13 mouse cellular contexts compared by ENCODE assay signal in genomic region chr10:3236638-3237270, GRCm38 (mm10). TPM values are rescaled to one million over a fixed set of nuclear protein-coding genes. Genes with fewer than 3 reads are reported as not detected.
A peak's percentile ranks its signal among the peaks of the same experiment; 100 is the strongest.
DNase-seq lines count a peak whose midpoint lies in the region; ATAC-seq lines count a peak whose summit lies in the region.
"Had no signal": no experiment of that assay in that cellular context is flagged by ENCODE, and none has a peak within 500 bp of the region (broad histone marks: within the 10 kb centered on the region; RNA-seq: fewer than 3 reads in every experiment).

No protein-coding gene starts in this region.

- peak; percentile 15 for DNase-seq in thymus, postnatal 14 days
- no peak for DNase-seq in thymus, adult 18-20 months
- DNase-seq in adrenal gland, adult 2 months = peak; percentile 81
- peak; percentile 6 to 14 for DNase-seq in heart, postnatal 36 days
- no peak for DNase-seq in frontal cortex, postnatal 10 days (ENCODE audit: low spot score in 2 of 2)
- no peak for DNase-seq in left cerebral cortex, postnatal 4 days
- no peak for DNase-seq in right cerebral cortex, postnatal 10 days (ENCODE audit: low spot score in 2 of 2)
- DNase-seq: cerebellum, adult 9-11 months had no signal

- 0 out of 2 replicates have a peak, but pooled peaks have one; percentile 35 for ATAC-seq in monocyte, adult 5-6 weeks (replicated peaks; ENCODE audit: insufficient number of reproducible peaks, low FRiP score, low TSS enrichment, poor library complexity, severe bottlenecking)

- intact Hi-C loops in heart, postnatal 36 days (cut with DNase I) = no loop called here
- intact Hi-C loops in left cerebral cortex, postnatal 4 days (cut with DNase I) = no loop called here

RNA-seq across cellular contexts. Expression of gene H60c, which starts 30.8 kb away (rescaled TPM):
- total RNA-seq in adrenal gland, adult 2 months (2021) = not detected
- polyA plus RNA-seq in adrenal gland, adult 2 months (2012; rRNA removed) = 0.07 TPM in 1 of 2 replicates, not detected in the other
- total RNA-seq in heart, postnatal 36 days (2021) = not detected
- total RNA-seq in monocyte, adult 5-6 weeks (2017) = 0.48 TPM in 1 of 3 replicates, not detected in the others
- not detected for total RNA-seq in left cerebral cortex, postnatal 4 days (2021)
- polyA plus RNA-seq: hindbrain, embryonic 11.5 days; large intestine, adult 2 months; limb, embryonic 12.5 days; myocyte had no signal

Comparison
In these comparisons a context has a peak if more than half of its experiments do, and no peak if none do; other contexts are left out.
1. DNase-seq: peak in thymus, postnatal 14 days (single experiment), adrenal gland, adult 2 months (single experiment) and heart, postnatal 36 days (2 of 2); none in thymus, adult 18-20 months (0 of 2), frontal cortex, postnatal 10 days (0 of 2), left cerebral cortex, postnatal 4 days (single experiment) and right cerebral cortex, postnatal 10 days (0 of 2).